Comparison of ENCODE assay signal across 8 mouse cellular contexts in the genomic region with DNA sequence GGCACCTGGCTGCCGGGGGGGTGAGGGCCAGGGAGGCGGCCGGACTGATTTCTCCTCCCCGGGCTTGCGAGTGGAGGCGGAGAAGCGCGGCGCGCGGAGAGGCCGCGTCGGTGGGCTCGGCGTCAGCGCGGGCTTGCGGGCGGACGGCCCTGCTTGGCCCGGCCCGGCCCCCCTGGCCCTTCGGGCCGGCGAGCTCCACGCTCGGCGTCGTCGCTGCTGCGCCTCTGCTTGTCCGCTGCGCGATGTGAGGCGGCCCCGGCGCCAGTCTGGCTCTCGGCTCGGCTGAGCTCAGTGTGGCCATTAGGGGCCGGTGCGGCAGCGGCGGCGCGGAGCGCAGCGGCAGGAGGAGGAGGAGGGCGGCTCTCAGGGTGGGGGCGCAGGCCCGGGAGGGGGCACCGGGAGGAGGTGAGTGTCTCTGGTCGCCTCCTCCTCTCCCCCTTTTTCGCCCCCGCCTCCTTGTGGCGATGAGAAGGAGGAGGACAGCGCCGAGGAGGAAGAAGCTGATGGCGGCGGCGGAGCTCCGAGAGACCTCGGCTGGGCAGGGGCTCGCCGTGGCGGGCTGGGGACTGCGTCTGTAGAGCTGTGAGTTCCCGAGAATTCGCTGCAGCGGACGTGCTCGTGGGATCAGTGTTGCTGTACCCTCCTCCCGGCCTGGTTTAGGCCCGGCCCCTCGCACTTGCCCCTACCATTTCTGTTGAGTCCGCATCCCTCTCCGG. TPM values are rescaled to one million over a fixed set of nuclear protein-coding genes. Genes with fewer than 3 reads are reported as not detected.
DNase-seq lines count a peak whose midpoint lies in the region; ATAC-seq and TF ChIP-seq lines count a peak whose summit lies in the region.

No protein-coding gene starts in this region.

- H3K36me3 ChIP-seq in forebrain, embryonic 11.5 days (ENCODE audit: control insufficient read depth, insufficient read depth, low read length), result no peaks in the 10 kb centered on the region
- no peaks in the 10 kb centered on the region; the same call in 1 of the 2 replicates for H3K36me3 ChIP-seq in heart, embryonic 16.5 days (ENCODE audit: control insufficient read depth, insufficient read depth)
- H3K36me3 ChIP-seq in liver, embryonic 15.5 days (replicated peaks), result peaks cover 21% of the 10 kb centered on the region
- peaks cover 7% of the 10 kb centered on the region; the same call in 1 of the 2 replicates for H3K36me3 ChIP-seq in neural tube, embryonic 12.5 days
- H3K36me3 ChIP-seq in stomach, postnatal 0 days (ENCODE audit: control insufficient read depth, insufficient read depth, low read length), result no peaks in the 10 kb centered on the region

- H3K4me2 ChIP-seq in forebrain, embryonic 11.5 days (ENCODE audit: low read depth, low read length, severe bottlenecking), result peak overlapping the region; percentile 49
- H3K4me2 ChIP-seq in heart, embryonic 16.5 days (ENCODE audit: low read depth, low read length), result peak overlapping the region; percentile 95
- H3K4me2 ChIP-seq in liver, embryonic 15.5 days, result peak overlapping the region; percentile 77
- H3K4me2 ChIP-seq in neural tube, embryonic 12.5 days (replicated peaks), result peak overlapping the region; percentile 83
- peak overlapping the region; percentile 74 for H3K4me2 ChIP-seq in stomach, postnatal 0 days (replicated peaks; ENCODE audit: low read depth)

- ATAC-seq in forebrain, embryonic 11.5 days (replicated peaks; ENCODE audit: low FRiP score), result peak; percentile 75
- peak; percentile 65 for ATAC-seq in heart, embryonic 16.5 days (replicated peaks; ENCODE audit: extremely low read depth, insufficient read depth, low FRiP score)
- ATAC-seq in liver, embryonic 15.5 days (ENCODE audit: insufficient read depth), result peak; percentile 60
- peak; percentile 72 for ATAC-seq in neural tube, embryonic 12.5 days (ENCODE audit: low FRiP score, low read depth)
- peak; percentile 65 for ATAC-seq in stomach, postnatal 0 days (ENCODE audit: low FRiP score, low TSS enrichment)

- no peak for TF ChIP-seq EP300 in stomach, postnatal 0 days (optimal IDR thresholded peaks at IDR 0.05)

- peak; percentile 78 to 81 for DNase-seq in CD8-positive naive resting alpha-beta T cell, adult 2 months (ENCODE audit: low read depth in 2 of 2, low spot score in 2 of 2)
- peak; percentile 72 for DNase-seq in c-Kit-positive CD71-negative TER-119-negative erythroid progenitor cells, embryonic 14.5 days (ENCODE audit: low read depth)
- peak; percentile 90 for DNase-seq in forebrain, embryonic 11.5 days (ENCODE audit: low spot score)
- peak; percentile 87 to 89 for DNase-seq in kidney, postnatal 36 days
- peak; percentile 81 for DNase-seq in stomach, postnatal 0 days (ENCODE audit: low spot score)

- H3K27ac ChIP-seq in forebrain, embryonic 11.5 days (ENCODE audit: low read depth, low read length), result peak overlapping the region; percentile 100
- H3K27ac ChIP-seq in heart, embryonic 16.5 days (ENCODE audit: low read length), result peak overlapping the region; percentile 100
- H3K27ac ChIP-seq in liver, embryonic 15.5 days (replicated peaks), result peak overlapping the region; percentile 99
- H3K27ac ChIP-seq in neural tube, embryonic 12.5 days, result peak overlapping the region; percentile 100
- H3K27ac ChIP-seq in stomach, postnatal 0 days (replicated peaks), result peak overlapping the region; percentile 100

- peak; percentile 60 for TF ChIP-seq CTCF in stomach, postnatal 0 days (IDR thresholded peaks at IDR 0.05; ENCODE audit: low read depth)

- H3K9me3 ChIP-seq in forebrain, embryonic 11.5 days (ENCODE audit: control insufficient read depth, low read length), result no peaks in the 10 kb centered on the region
- no peaks in the 10 kb centered on the region for H3K9me3 ChIP-seq in heart, embryonic 16.5 days (replicated peaks; ENCODE audit: control insufficient read depth, low read length)
- no peaks in the 10 kb centered on the region for H3K9me3 ChIP-seq in liver, embryonic 15.5 days (replicated peaks)
- H3K9me3 ChIP-seq in neural tube, embryonic 12.5 days, result no peaks in the 10 kb centered on the region
- no peaks in the 10 kb centered on the region for H3K9me3 ChIP-seq in stomach, postnatal 0 days (ENCODE audit: control insufficient read depth, low read length)

- peak overlapping the region; percentile 100 for H3K9ac ChIP-seq in forebrain, embryonic 11.5 days (ENCODE audit: low read length)
- H3K9ac ChIP-seq in heart, embryonic 16.5 days (ENCODE audit: low read length), result peak overlapping the region; percentile 100
- H3K9ac ChIP-seq in liver, embryonic 15.5 days, result peak overlapping the region; percentile 100
- peak overlapping the region; percentile 100 for H3K9ac ChIP-seq in neural tube, embryonic 12.5 days
- peak overlapping the region; percentile 100 for H3K9ac ChIP-seq in stomach, postnatal 0 days (ENCODE audit: low read length)

- peak overlapping the region; percentile 97 for H3K4me3 ChIP-seq in forebrain, embryonic 11.5 days (ENCODE audit: low read depth, low read length)
- H3K4me3 ChIP-seq in heart, embryonic 16.5 days (ENCODE audit: low read length), result peak overlapping the region; percentile 94
- peak overlapping the region; percentile 100 for H3K4me3 ChIP-seq in liver, embryonic 15.5 days (replicated peaks)
- H3K4me3 ChIP-seq in neural tube, embryonic 12.5 days, result peak overlapping the region; percentile 99
- peak overlapping the region; percentile 97 for H3K4me3 ChIP-seq in stomach, postnatal 0 days (ENCODE audit: low read depth, low read length)

- H3K4me1 ChIP-seq in forebrain, embryonic 11.5 days (replicated peaks; ENCODE audit: control insufficient read depth, insufficient read depth, low read length), result peaks cover 5% of the 10 kb centered on the region; the same call in 1 of the 2 replicates
- peaks cover 19% of the 10 kb centered on the region for H3K4me1 ChIP-seq in heart, embryonic 16.5 days (ENCODE audit: control insufficient read depth, insufficient read depth, low read length)
- H3K4me1 ChIP-seq in liver, embryonic 15.5 days (replicated peaks), result peaks cover 27% of the 10 kb centered on the region
- H3K4me1 ChIP-seq in neural tube, embryonic 12.5 days, result peaks cover 18% of the 10 kb centered on the region
- H3K4me1 ChIP-seq in stomach, postnatal 0 days (replicated peaks; ENCODE audit: control insufficient read depth, insufficient read depth), result no peaks in the 10 kb centered on the region

- H3K27me3 ChIP-seq in forebrain, embryonic 11.5 days (ENCODE audit: control insufficient read depth, insufficient read depth, low read length), result no peaks in the 10 kb centered on the region
- H3K27me3 ChIP-seq in heart, embryonic 16.5 days (ENCODE audit: control insufficient read depth, insufficient read depth, low read length), result no peaks in the 10 kb centered on the region
- H3K27me3 ChIP-seq in liver, embryonic 15.5 days, result no peaks in the 10 kb centered on the region
- no peaks in the 10 kb centered on the region for H3K27me3 ChIP-seq in neural tube, embryonic 12.5 days (replicated peaks)
- no peaks in the 10 kb centered on the region for H3K27me3 ChIP-seq in stomach, postnatal 0 days (ENCODE audit: control insufficient read depth, insufficient read depth, low read length)

- under 1% methylated on average over 55 of the region's 77 CpGs for WGBS in forebrain, embryonic 11.5 days
- WGBS in heart, embryonic 16.5 days, result under 1% methylated on average over 62 of the region's 77 CpGs
- WGBS in liver, embryonic 15.5 days (ENCODE audit: insufficient replicate concordance), result 0% methylated on average over 66 of the region's 77 CpGs
- WGBS in neural tube, embryonic 12.5 days, result under 1% methylated on average over 68 of the region's 77 CpGs
- WGBS in stomach, postnatal 0 days, result under 1% methylated on average over 53 of the region's 77 CpGs

RNA-seq across cellular contexts. Expression of a gene that starts 0.8 kb away (rescaled TPM):
- 31.1 and 33.8 TPM in 2 replicates for polyA plus RNA-seq in forebrain, embryonic 11.5 days (2014; fragmentation: Nextera tagmentation; extraction: Ambion mirVana)
- 11.5 and 12.2 TPM in 2 replicates for polyA plus RNA-seq in heart, embryonic 16.5 days (2015; fragmentation: Nextera tagmentation; extraction: Ambion mirVana)
- polyA plus RNA-seq in liver, embryonic 15.5 days (2015; fragmentation: Nextera tagmentation; extraction: Ambion mirVana), result 6.1 and 7.9 TPM in 2 replicates
- 23.8 and 30.7 TPM in 2 replicates for polyA plus RNA-seq in neural tube, embryonic 12.5 days (2016; fragmentation: Nextera tagmentation; extraction: Ambion mirVana)
- polyA plus RNA-seq in stomach, postnatal 0 days (2015; fragmentation: Nextera tagmentation; extraction: Ambion mirVana), result 6.0 and 8.5 TPM in 2 replicates

Comparison
In these comparisons a context has a peak if more than half of its experiments do, and no peak if none do; other contexts are left out.
1. Peak in every context shown above with its lines: DNase-seq, ATAC-seq, H3K4me3 ChIP-seq and H3K27ac ChIP-seq.